Mouse (Mus musculus): ENCODE results near the gene Magi2. TPM values are rescaled to one million over a fixed set of nuclear protein-coding genes. Genes with fewer than 3 reads are reported as not detected.

Magi2 gene
- polyA plus RNA-seq, 1 experiment = 0.79 TPM

DNA sequence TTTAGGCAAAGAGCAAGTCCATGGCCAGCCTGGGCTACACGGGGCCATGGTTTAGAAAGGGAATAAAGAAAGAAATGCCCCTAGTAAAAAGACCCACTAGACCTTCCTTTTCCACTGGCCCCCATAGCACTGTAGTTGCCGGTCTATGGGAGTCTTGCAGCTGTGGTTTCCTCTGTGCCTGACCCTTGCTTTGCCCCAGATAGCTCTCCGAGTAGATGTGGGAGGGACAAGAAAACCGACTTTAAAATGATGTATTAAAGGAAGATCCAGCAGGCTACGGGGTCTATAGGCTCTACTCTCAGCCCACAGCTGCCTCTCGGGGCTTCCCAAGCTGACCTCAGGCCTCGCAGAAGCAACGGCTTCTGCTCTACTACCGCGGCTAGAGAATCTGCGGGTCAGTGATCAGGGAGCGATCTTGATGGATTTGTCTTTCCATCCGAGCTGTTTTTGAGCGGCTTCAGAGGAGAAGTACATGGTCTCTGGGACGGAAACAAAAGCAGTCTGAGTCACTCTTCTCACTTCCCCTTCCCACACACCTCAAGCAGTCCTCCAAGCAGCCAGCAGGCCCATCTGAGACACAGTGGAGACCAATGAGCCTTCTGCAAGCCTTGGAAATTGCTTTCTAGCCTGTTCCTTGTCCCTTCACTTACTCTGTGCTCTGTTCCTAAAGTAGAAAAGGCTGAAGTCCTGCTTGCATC, 1454.1 kb downstream of the Magi2 start:
- Histone ChIP-seq H3K27me3 (ENCODE audit: control insufficient read depth, insufficient read depth, low read length) (no peaks in the 10 kb centered on the region), H3K27ac (ENCODE audit: insufficient read depth, low read length) (peak overlapping the region; percentile 53), H3K4me3 (ENCODE audit: extremely low read depth, insufficient read depth, insufficient read length) (peak overlapping the region; percentile 38; the same call in 1 of the 2 replicates), H3K4me1 (ENCODE audit: control insufficient read depth, insufficient read depth, insufficient read length) (peaks cover 9% of the 10 kb centered on the region; the same call in 1 of the 2 replicates), H3K36me3 (ENCODE audit: control insufficient read depth, insufficient read depth, low read length) (no peaks in the 10 kb centered on the region)
- TF ChIP-seq POLR2A (IDR thresholded peaks at IDR 0.05; ENCODE audit: low read depth, low read length) (no peak), CTCF (IDR thresholded peaks at IDR 0.05; ENCODE audit: extremely low read depth, insufficient read depth, insufficient read length, insufficient replicate concordance) (no peak)
- peak; percentile 46 for DNase-seq (ENCODE audit: low read depth in 1 of 2, low spot score in 2 of 2)
- WGBS = 9% methylated on average over 15 of the region's 15 CpGs

GRCm38 (mm10) chr5:20681660-20682059, 1454.8 kb downstream of the Magi2 start:
- no peak for DNase-seq (ENCODE audit: low read depth in 1 of 2, low spot score in 2 of 2)
- peaks cover 9% of the 10 kb centered on the region; the same call in 1 of the 2 replicates for H3K4me1 ChIP-seq (ENCODE audit: control insufficient read depth, insufficient read depth, insufficient read length)
- no peaks in the 10 kb centered on the region for H3K36me3 ChIP-seq (ENCODE audit: control insufficient read depth, insufficient read depth, low read length)
- WGBS = 89% methylated on average over 10 of the region's 10 CpGs
- no peaks in the 10 kb centered on the region for H3K27me3 ChIP-seq (ENCODE audit: control insufficient read depth, insufficient read depth, low read length)
- no peak overlapping the region for H3K4me3 ChIP-seq (ENCODE audit: extremely low read depth, insufficient read depth, insufficient read length)
- TF ChIP-seq POLR2A (IDR thresholded peaks at IDR 0.05; ENCODE audit: low read depth, low read length) (no peak), CTCF (IDR thresholded peaks at IDR 0.05; ENCODE audit: extremely low read depth, insufficient read depth, insufficient read length, insufficient replicate concordance) (no peak)
- no peak overlapping the region for H3K27ac ChIP-seq (ENCODE audit: insufficient read depth, low read length)

DNA sequence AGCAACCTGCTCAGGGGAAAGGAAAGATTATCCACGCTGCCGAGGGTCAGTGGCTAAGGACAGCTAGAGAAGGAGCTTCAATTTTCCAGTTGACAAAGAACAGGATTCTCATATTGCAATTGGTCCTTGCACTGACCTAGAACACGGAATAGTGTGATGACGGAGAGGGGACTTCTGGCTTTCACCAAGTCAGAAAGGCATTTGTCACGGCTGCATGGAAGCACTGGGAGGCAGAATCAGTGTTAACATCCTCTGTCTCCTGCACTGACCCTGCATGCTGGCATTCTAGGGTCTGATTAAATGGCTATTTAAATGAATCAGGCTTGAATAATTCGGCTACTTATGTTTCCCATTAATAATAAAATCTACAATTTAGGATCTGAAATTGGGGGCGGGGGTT, 1455.4 kb downstream of the Magi2 start:
- 89% methylated on average over 7 of the region's 7 CpGs for WGBS
- Histone ChIP-seq H3K4me3 (ENCODE audit: extremely low read depth, insufficient read depth, insufficient read length) (no peak overlapping the region), H3K27ac (ENCODE audit: insufficient read depth, low read length) (no peak overlapping the region), H3K36me3 (ENCODE audit: control insufficient read depth, insufficient read depth, low read length) (no peaks in the 10 kb centered on the region), H3K4me1 (ENCODE audit: control insufficient read depth, insufficient read depth, insufficient read length) (peaks cover 9% of the 10 kb centered on the region; the same call in 1 of the 2 replicates), H3K27me3 (ENCODE audit: control insufficient read depth, insufficient read depth, low read length) (no peaks in the 10 kb centered on the region)
- no peak for DNase-seq (ENCODE audit: low read depth in 1 of 2, low spot score in 2 of 2)
- TF ChIP-seq CTCF (IDR thresholded peaks at IDR 0.05; ENCODE audit: extremely low read depth, insufficient read depth, insufficient read length, insufficient replicate concordance) (no peak), POLR2A (IDR thresholded peaks at IDR 0.05; ENCODE audit: low read depth, low read length) (no peak)

DNA sequence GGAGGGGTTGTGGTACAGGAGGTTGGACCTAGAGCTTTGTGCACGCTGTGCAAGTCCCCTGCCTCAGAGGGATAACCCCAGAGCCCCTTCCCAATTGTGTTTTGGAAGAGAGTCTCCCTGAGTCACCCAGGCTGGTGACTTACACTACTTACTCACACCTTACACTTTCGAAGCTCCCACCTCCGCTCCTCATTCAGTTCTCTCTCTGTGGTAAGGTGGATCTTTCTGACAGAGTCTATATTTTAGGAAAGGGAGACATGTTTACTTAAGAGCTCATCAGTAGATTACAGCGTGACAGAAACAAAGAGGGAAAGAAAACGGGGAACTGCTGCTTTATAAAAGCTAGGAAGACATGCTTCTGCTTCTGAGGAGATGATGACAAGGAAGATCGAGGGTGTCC, 1457.3 kb downstream of the Magi2 start:
- H3K36me3 ChIP-seq (ENCODE audit: control insufficient read depth, insufficient read depth, low read length) = no peaks in the 10 kb centered on the region
- no peak overlapping the region for H3K4me3 ChIP-seq (ENCODE audit: extremely low read depth, insufficient read depth, insufficient read length)
- H3K27ac ChIP-seq (ENCODE audit: insufficient read depth, low read length) = no peak overlapping the region
- no peak for TF ChIP-seq POLR2A (IDR thresholded peaks at IDR 0.05; ENCODE audit: low read depth, low read length)
- no peak for TF ChIP-seq CTCF (IDR thresholded peaks at IDR 0.05; ENCODE audit: extremely low read depth, insufficient read depth, insufficient read length, insufficient replicate concordance)
- DNase-seq (ENCODE audit: low read depth in 1 of 2, low spot score in 2 of 2) = no peak
- H3K27me3 ChIP-seq (ENCODE audit: control insufficient read depth, insufficient read depth, low read length) = no peaks in the 10 kb centered on the region
- WGBS = 87% methylated on average over 6 of the region's 6 CpGs
- H3K4me1 ChIP-seq (ENCODE audit: control insufficient read depth, insufficient read depth, insufficient read length) = peaks cover 9% of the 10 kb centered on the region; the same call in 1 of the 2 replicates

DNA sequence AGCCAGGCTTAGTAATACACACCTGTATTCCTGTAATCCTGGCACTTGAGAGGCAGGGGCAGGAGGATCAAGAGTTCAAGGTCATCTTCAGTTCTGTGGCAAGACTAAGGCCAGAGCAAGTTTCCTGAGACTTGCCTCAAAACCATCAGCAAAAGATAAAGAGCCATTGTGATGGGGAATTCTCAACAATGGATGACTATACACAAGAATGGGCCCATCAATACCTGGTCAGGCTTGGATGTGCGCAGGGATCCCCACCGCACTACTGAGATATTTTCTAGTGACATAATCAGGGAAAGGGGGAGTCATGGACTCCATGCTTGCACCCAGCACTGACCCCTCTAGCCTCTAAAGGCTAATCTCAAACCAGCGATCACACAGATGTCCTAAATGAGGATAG, 1465.4 kb downstream of the Magi2 start:
- TF ChIP-seq POLR2A (IDR thresholded peaks at IDR 0.05; ENCODE audit: low read depth, low read length) (no peak), CTCF (IDR thresholded peaks at IDR 0.05; ENCODE audit: extremely low read depth, insufficient read depth, insufficient read length, insufficient replicate concordance) (no peak)
- 92% methylated on average over 3 of the region's 3 CpGs for WGBS
- Histone ChIP-seq H3K27me3 (ENCODE audit: control insufficient read depth, insufficient read depth, low read length) (no peaks in the 10 kb centered on the region), H3K4me3 (ENCODE audit: extremely low read depth, insufficient read depth, insufficient read length) (no peak overlapping the region), H3K36me3 (ENCODE audit: control insufficient read depth, insufficient read depth, low read length) (no peaks in the 10 kb centered on the region), H3K27ac (ENCODE audit: insufficient read depth, low read length) (no peak overlapping the region), H3K4me1 (ENCODE audit: control insufficient read depth, insufficient read depth, insufficient read length) (no peaks in the 10 kb centered on the region)
- DNase-seq (ENCODE audit: low read depth in 1 of 2, low spot score in 2 of 2) = no peak

DNA sequence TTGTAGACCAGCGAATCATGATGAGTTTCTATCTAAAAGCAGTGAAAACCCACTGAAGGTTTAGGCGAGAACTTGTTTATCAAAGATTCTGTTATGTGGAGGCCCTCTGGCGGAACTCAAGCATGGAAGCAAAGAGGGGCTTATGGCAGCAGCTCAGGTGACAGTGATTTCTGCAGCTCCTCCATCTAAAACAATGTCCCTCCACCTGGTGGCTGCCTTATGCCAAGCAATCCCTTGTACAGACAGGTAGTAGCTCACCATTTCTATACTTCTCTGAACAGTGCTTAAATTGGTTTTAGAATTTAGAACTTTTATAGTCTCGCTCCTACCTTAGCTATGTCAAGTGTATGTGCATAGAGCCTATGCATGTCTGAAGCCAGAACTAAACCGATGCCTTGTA, 1472.3 kb downstream of the Magi2 start:
- no peak for TF ChIP-seq CTCF (IDR thresholded peaks at IDR 0.05; ENCODE audit: extremely low read depth, insufficient read depth, insufficient read length, insufficient replicate concordance)
- TF ChIP-seq POLR2A (IDR thresholded peaks at IDR 0.05; ENCODE audit: low read depth, low read length) = no peak
- WGBS = 87% methylated on average over 5 of the region's 5 CpGs
- Histone ChIP-seq H3K36me3 (ENCODE audit: control insufficient read depth, insufficient read depth, low read length) (no peaks in the 10 kb centered on the region), H3K27ac (ENCODE audit: insufficient read depth, low read length) (no peak overlapping the region), H3K4me1 (ENCODE audit: control insufficient read depth, insufficient read depth, insufficient read length) (0 out of 2 replicates have a peak, but pooled peaks cover 2% of the 10 kb centered on the region), H3K4me3 (ENCODE audit: extremely low read depth, insufficient read depth, insufficient read length) (no peak overlapping the region), H3K27me3 (ENCODE audit: control insufficient read depth, insufficient read depth, low read length) (no peaks in the 10 kb centered on the region)
- DNase-seq (ENCODE audit: low read depth in 1 of 2, low spot score in 2 of 2) = no peak
